Mouse (Mus musculus) embryo, embryonic 11.5 days (tissue): ENCODE results near the gene Ano9.

ENCODE experiments used
- DNase-seq: peaks from one replicate; pipeline ENCODE4 v3.0.0-alpha.2; 2012; ENCODE audit warnings: low read depth, low spot score

Ano9 gene

GRCm38 (mm10) chr7:141117636-141118035, at the start of gene Ano9:
Gene Ano9, minus strand, starts transcription at chr7:141117806.
- DNase-seq: no peak

GRCm38 (mm10) chr7:141164850-141165249, 47.2 kb upstream of the Ano9 start:
- no peak for DNase-seq

GRCm38 (mm10) chr7:141164397-141164796, 46.8 kb upstream of the Ano9 start:
- no peak for DNase-seq

- DNase-seq: no peak
These were observed 37.8 kb upstream of the Ano9 start for GRCm38 (mm10) chr7:141155362-141155761.

- DNase-seq: no peak
These were observed 31.0 kb upstream of the Ano9 start for GRCm38 (mm10) chr7:141148639-141149038.

GRCm38 (mm10) chr7:141147044-141147443, 29.4 kb upstream of the Ano9 start:
- no peak for DNase-seq

GRCm38 (mm10) chr7:141146043-141146595, 28.5 kb upstream of the Ano9 start:
- no peak for DNase-seq

GRCm38 (mm10) chr7:141145403-141145802, 27.8 kb upstream of the Ano9 start:
- DNase-seq: no peak

GRCm38 (mm10) chr7:141144650-141145049, 27.0 kb upstream of the Ano9 start:
- no peak for DNase-seq

- DNase-seq: no peak
These were observed 26.3 kb upstream of the Ano9 start for GRCm38 (mm10) chr7:141143861-141144260.

- DNase-seq: no peak
These were observed 25.5 kb upstream of the Ano9 start for GRCm38 (mm10) chr7:141143112-141143511.

GRCm38 (mm10) chr7:141141326-141141725, 23.7 kb upstream of the Ano9 start:
- no peak for DNase-seq

GRCm38 (mm10) chr7:141131904-141132755, 14.5 kb upstream of the Ano9 start:
- no peak for DNase-seq

GRCm38 (mm10) chr7:141131024-141131820, 13.6 kb upstream of the Ano9 start:
- DNase-seq: peak; percentile 90

- no peak for DNase-seq
These were observed 5.9 kb upstream of the Ano9 start for GRCm38 (mm10) chr7:141123517-141123856.

GRCm38 (mm10) chr7:141122689-141123516, 5.3 kb upstream of the Ano9 start:
- peak; percentile 96 for DNase-seq

GRCm38 (mm10) chr7:141122245-141122644, 4.6 kb upstream of the Ano9 start, which contains the start of gene Ptdss2:
Gene Ptdss2, plus strand, starts transcription at chr7:141122382.
- DNase-seq: no peak

GRCm38 (mm10) chr7:141121051-141121531, 3.5 kb upstream of the Ano9 start:
- no peak for DNase-seq

GRCm38 (mm10) chr7:141120605-141121004, 3.0 kb upstream of the Ano9 start:
- no peak for DNase-seq

GRCm38 (mm10) chr7:141119487-141119886, 1.9 kb upstream of the Ano9 start:
- DNase-seq: no peak

- DNase-seq: no peak
These were observed 1.7 kb downstream of the Ano9 start for GRCm38 (mm10) chr7:141115874-141116273.
